Mouse (Mus musculus): ENCODE data around the gene Cplx3.

Cplx3 gene

GRCm38 (mm10) chr9:57606139-57606851, at the start of gene Cplx3:
Gene Cplx3, minus strand, starts transcription at chr9:57606281.
- in situ Hi-C loops (cut with MboI, MseI), result no loop called here

- in situ Hi-C loops (cut with MboI, MseI), result no loop called here
These were observed 49.7 kb upstream of the Cplx3 start for GRCm38 (mm10) chr9:57655749-57656148.

- in situ Hi-C loops (cut with MboI, MseI), result no loop called here
These were observed 48.9 kb upstream of the Cplx3 start for GRCm38 (mm10) chr9:57654966-57655365.

GRCm38 (mm10) chr9:57653283-57653682, 47.2 kb upstream of the Cplx3 start, which contains the start of gene Csk:
Gene Csk, minus strand, starts transcription at chr9:57653631.
- in situ Hi-C loops (cut with MboI, MseI), result no loop called here

GRCm38 (mm10) chr9:57652855-57653254, 46.8 kb upstream of the Cplx3 start:
- in situ Hi-C loops (cut with MboI, MseI), result no loop called here

GRCm38 (mm10) chr9:57652351-57652750, 46.3 kb upstream of the Cplx3 start:
- in situ Hi-C loops (cut with MboI, MseI), result no loop called here

GRCm38 (mm10) chr9:57650786-57651311, 44.8 kb upstream of the Cplx3 start:
- in situ Hi-C loops (cut with MboI, MseI), result no loop called here

GRCm38 (mm10) chr9:57650130-57650785, 44.2 kb upstream of the Cplx3 start:
- in situ Hi-C loops (cut with MboI, MseI), result no loop called here

GRCm38 (mm10) chr9:57647286-57648108, 41.4 kb upstream of the Cplx3 start:
- in situ Hi-C loops (cut with MboI, MseI), result no loop called here

- in situ Hi-C loops (cut with MboI, MseI), result no loop called here
These were observed 40.5 kb upstream of the Cplx3 start for GRCm38 (mm10) chr9:57646551-57647103.

GRCm38 (mm10) chr9:57644944-57645893, 39.1 kb upstream of the Cplx3 start:
- in situ Hi-C loops (cut with MboI, MseI), result loop anchor here (5.0 kb wide), 1 partner anchor 93 kb away; the partner anchor contains the start of gene Mpi

- in situ Hi-C loops (cut with MboI, MseI), result loop anchor here (5.0 kb wide), 1 partner anchor 92 kb away; the partner anchor contains the start of gene Mpi
These were observed 38.4 kb upstream of the Cplx3 start for GRCm38 (mm10) chr9:57644442-57644943.

- in situ Hi-C loops (cut with MboI, MseI), result loop anchor here (5.0 kb wide), 1 partner anchor 92 kb away; the partner anchor contains the start of gene Mpi
These were observed 37.7 kb upstream of the Cplx3 start for GRCm38 (mm10) chr9:57643856-57644180.

- in situ Hi-C loops (cut with MboI, MseI), result loop anchor here (5.0 kb wide), 1 partner anchor 91 kb away; the partner anchor contains the start of gene Mpi
These were observed 37.2 kb upstream of the Cplx3 start for GRCm38 (mm10) chr9:57643169-57643855.

- in situ Hi-C loops (cut with MboI, MseI), result loop anchor here (5.0 kb wide), 1 partner anchor 90 kb away; the partner anchor contains the start of gene Mpi
These were observed 35.9 kb upstream of the Cplx3 start for GRCm38 (mm10) chr9:57641775-57642550.

- in situ Hi-C loops (cut with MboI, MseI), result loop anchor here (5.0 kb wide), 1 partner anchor 89 kb away; the partner anchor contains the start of gene Mpi
These were observed 34.9 kb upstream of the Cplx3 start for GRCm38 (mm10) chr9:57641022-57641421.

GRCm38 (mm10) chr9:57640384-57640783, 34.3 kb upstream of the Cplx3 start:
- in situ Hi-C loops (cut with MboI, MseI), result loop anchor here (5.0 kb wide), 1 partner anchor 88 kb away; the partner anchor contains the start of gene Mpi

GRCm38 (mm10) chr9:57639661-57640328, 33.7 kb upstream of the Cplx3 start:
- in situ Hi-C loops (cut with MboI, MseI), result loop anchor here (5.0 kb wide), 1 partner anchor 87 kb away; the partner anchor contains the start of gene Mpi
